Mouse (Mus musculus): ENCODE data around the gene Grem1. TPM values are rescaled to one million over a fixed set of nuclear protein-coding genes. Genes with fewer than 3 reads are reported as not detected.

Gene Grem1
- 3.1 and 3.8 TPM in 2 replicates for polyA plus RNA-seq (2016; fragmentation: Nextera tagmentation; extraction: Ambion mirVana)

- peak; percentile 70 for ATAC-seq (ENCODE audit: insufficient number of reproducible peaks, insufficient read depth, low FRiP score, low TSS enrichment, low read depth)
- peaks cover 21% of the 10 kb centered on the region; the same call in 1 of the 2 replicates for H3K4me1 ChIP-seq (replicated peaks)
- H3K27me3 ChIP-seq, result peaks cover 58% of the 10 kb centered on the region
- H3K4me2 ChIP-seq, result peak within 1 kb of the TSS; percentile 97
- H3K27ac ChIP-seq, result 0 out of 2 replicates have a peak within 1 kb of the TSS, but pooled peaks have one; percentile 17
- H3K36me3 ChIP-seq, result no peaks in the 10 kb centered on the region
- H3K4me3 ChIP-seq (replicated peaks), result peak within 1 kb of the TSS; percentile 59
- WGBS, result under 1% methylated on average over 64 of the region's 64 CpGs
- H3K9ac ChIP-seq (replicated peaks), result peak within 1 kb of the TSS; percentile 60
- H3K9me3 ChIP-seq, result no peaks in the 10 kb centered on the region
Observed at GRCm38 (mm10) chr2:113758311-113759161, at the start of gene Grem1. Gene Grem1 (minus strand): TSS chr2:113758646.

- Histone ChIP-seq H3K36me3 (no peaks in the 10 kb centered on the region), H3K4me1 (replicated peaks) (no peaks in the 10 kb centered on the region), H3K9me3 (no peaks in the 10 kb centered on the region), H3K4me2 (no peak overlapping the region), H3K27ac (no peak overlapping the region), H3K4me3 (replicated peaks) (no peak overlapping the region), H3K9ac (replicated peaks) (no peak overlapping the region), H3K27me3 (peaks cover 6% of the 10 kb centered on the region; the same call in 1 of the 2 replicates)
- 20% methylated on average over 9 of the region's 9 CpGs for WGBS
- ATAC-seq (ENCODE audit: insufficient number of reproducible peaks, insufficient read depth, low FRiP score, low TSS enrichment, low read depth), result no peak; the same call in 1 of the 2 replicates
Observed at GRCm38 (mm10) chr2:113807640-113808039, 49.2 kb upstream of the Grem1 start.

DNA sequence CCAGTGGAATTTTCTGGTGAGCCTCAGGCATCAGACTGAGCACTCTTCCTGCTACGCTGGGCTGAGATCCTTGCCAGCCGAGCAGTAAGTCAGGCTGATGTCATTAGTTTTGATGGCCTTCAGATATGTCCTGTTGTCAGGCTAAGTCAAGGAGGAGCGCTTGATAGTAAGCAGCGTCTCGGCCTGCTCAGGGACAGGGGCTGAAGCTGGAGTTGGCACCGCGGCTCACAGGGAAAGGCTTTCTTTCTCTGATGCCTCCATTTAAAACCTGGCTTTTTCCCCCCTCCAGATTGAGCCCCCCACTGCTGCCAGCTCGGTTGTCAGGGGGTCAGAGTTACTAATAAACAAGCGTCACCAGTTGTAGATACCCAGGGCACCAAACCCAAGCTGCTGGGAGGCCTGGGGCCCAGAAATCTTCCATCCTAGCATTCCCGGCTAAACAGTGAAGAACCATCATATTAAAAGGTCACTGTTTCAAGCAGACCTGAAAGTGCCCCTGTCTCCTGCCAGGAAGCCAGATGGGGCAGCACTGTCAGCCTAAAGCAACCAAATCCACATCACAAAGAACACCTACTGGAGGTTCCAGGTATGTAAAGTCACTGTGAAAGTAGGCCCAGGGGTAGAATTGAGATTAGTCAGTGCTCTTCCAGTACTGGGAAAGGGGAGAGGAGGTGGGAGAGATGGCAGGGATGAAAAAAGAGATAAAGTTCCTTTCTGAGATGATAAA is 48.6 kb upstream of the Grem1 start:
- Histone ChIP-seq H3K9ac (replicated peaks) (no peak overlapping the region), H3K27ac (no peak overlapping the region), H3K4me1 (replicated peaks) (no peaks in the 10 kb centered on the region), H3K9me3 (no peaks in the 10 kb centered on the region), H3K27me3 (peaks cover 6% of the 10 kb centered on the region; the same call in 1 of the 2 replicates), H3K36me3 (no peaks in the 10 kb centered on the region), H3K4me2 (no peak overlapping the region), H3K4me3 (replicated peaks) (no peak overlapping the region)
- 60% methylated on average over 10 of the region's 10 CpGs for WGBS
- ATAC-seq (ENCODE audit: insufficient number of reproducible peaks, insufficient read depth, low FRiP score, low TSS enrichment, low read depth), result no peak

DNA sequence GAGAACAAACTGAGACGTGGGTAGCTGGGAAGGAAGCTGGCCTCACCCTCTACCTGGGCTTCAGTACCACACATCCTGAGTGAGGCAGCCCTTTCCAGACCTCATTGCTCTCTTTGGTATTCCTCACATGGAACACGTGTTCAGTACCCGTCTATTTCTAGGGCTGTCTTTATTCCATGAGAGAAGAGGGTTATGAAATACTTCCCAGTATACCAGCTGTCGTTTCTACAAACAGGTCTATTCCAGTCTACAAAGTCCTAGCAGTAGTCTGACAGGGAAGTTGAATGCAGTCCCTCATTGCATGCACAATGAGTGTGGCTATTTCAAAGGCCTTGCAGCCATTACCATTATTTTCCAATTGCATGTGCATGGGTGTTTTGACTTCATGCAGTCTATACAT is 47.3 kb upstream of the Grem1 start:
- WGBS, result 93% methylated on average over 4 of the region's 4 CpGs
- no peak for ATAC-seq (ENCODE audit: insufficient number of reproducible peaks, insufficient read depth, low FRiP score, low TSS enrichment, low read depth)
- Histone ChIP-seq H3K4me2 (no peak overlapping the region), H3K4me1 (replicated peaks) (peaks cover 1% of the 10 kb centered on the region; the same call in 1 of the 2 replicates), H3K4me3 (replicated peaks) (no peak overlapping the region), H3K9ac (replicated peaks) (no peak overlapping the region), H3K36me3 (no peaks in the 10 kb centered on the region), H3K9me3 (no peaks in the 10 kb centered on the region), H3K27ac (no peak overlapping the region), H3K27me3 (peaks cover 6% of the 10 kb centered on the region; the same call in 1 of the 2 replicates)

- Histone ChIP-seq H3K27ac (no peak overlapping the region), H3K9me3 (no peaks in the 10 kb centered on the region), H3K4me3 (replicated peaks) (no peak overlapping the region), H3K27me3 (peaks cover 6% of the 10 kb centered on the region; the same call in 1 of the 2 replicates), H3K36me3 (no peaks in the 10 kb centered on the region), H3K4me2 (no peak overlapping the region), H3K9ac (replicated peaks) (no peak overlapping the region), H3K4me1 (replicated peaks) (peaks cover 4% of the 10 kb centered on the region; the same call in 1 of the 2 replicates)
- ATAC-seq (ENCODE audit: insufficient number of reproducible peaks, insufficient read depth, low FRiP score, low TSS enrichment, low read depth), result no peak
- 16% methylated on average over 1 of the region's 1 CpGs for WGBS
Observed at GRCm38 (mm10) chr2:113803753-113804152, 45.3 kb upstream of the Grem1 start.

DNA sequence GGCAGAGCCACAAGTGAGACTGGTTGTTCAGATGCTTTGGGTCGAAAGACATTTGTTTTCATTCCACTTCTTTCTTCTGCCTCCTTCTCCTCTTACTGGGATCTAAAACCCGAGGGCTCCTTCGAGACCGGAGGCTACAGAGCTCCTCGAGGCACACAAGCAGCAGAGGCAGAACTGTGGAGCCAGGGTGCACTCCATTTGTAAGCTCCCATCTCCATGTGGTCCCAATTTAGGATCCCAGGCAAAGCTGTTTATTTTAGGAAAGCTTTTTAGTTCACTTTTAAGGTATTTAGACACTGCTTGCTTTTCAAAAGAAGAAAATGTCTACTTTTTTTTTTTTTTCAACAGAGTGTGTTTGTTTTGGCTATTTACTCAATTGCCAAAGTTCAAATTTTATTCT is 42.4 kb upstream of the Grem1 start:
- Histone ChIP-seq H3K36me3 (no peaks in the 10 kb centered on the region), H3K9me3 (no peaks in the 10 kb centered on the region), H3K27me3 (peaks cover 3% of the 10 kb centered on the region; the same call in 1 of the 2 replicates), H3K9ac (replicated peaks) (no peak overlapping the region), H3K4me1 (replicated peaks) (peaks cover 4% of the 10 kb centered on the region; the same call in 1 of the 2 replicates), H3K27ac (no peak overlapping the region), H3K4me2 (no peak overlapping the region), H3K4me3 (replicated peaks) (no peak overlapping the region)
- ATAC-seq (ENCODE audit: insufficient number of reproducible peaks, insufficient read depth, low FRiP score, low TSS enrichment, low read depth), result no peak
- WGBS, result 36% methylated on average over 5 of the region's 5 CpGs

GRCm38 (mm10) chr2:113798605-113799004 is 40.2 kb upstream of the Grem1 start:
- Histone ChIP-seq H3K36me3 (no peaks in the 10 kb centered on the region), H3K9me3 (no peaks in the 10 kb centered on the region), H3K27me3 (no peaks in the 10 kb centered on the region), H3K9ac (replicated peaks) (no peak overlapping the region), H3K27ac (no peak overlapping the region), H3K4me2 (no peak overlapping the region), H3K4me3 (replicated peaks) (no peak overlapping the region), H3K4me1 (replicated peaks) (peaks cover 4% of the 10 kb centered on the region; the same call in 1 of the 2 replicates)
- no peak for ATAC-seq (ENCODE audit: insufficient number of reproducible peaks, insufficient read depth, low FRiP score, low TSS enrichment, low read depth)
- 59% methylated on average over 13 of the region's 13 CpGs for WGBS

GRCm38 (mm10) chr2:113795186-113795585 is 36.7 kb upstream of the Grem1 start:
- Histone ChIP-seq H3K4me2 (no peak overlapping the region), H3K27ac (no peak overlapping the region), H3K9me3 (no peaks in the 10 kb centered on the region), H3K9ac (replicated peaks) (no peak overlapping the region), H3K4me1 (replicated peaks) (no peaks in the 10 kb centered on the region), H3K4me3 (replicated peaks) (no peak overlapping the region), H3K36me3 (no peaks in the 10 kb centered on the region), H3K27me3 (no peaks in the 10 kb centered on the region)
- ATAC-seq (ENCODE audit: insufficient number of reproducible peaks, insufficient read depth, low FRiP score, low TSS enrichment, low read depth), result no peak
- 37% methylated on average over 4 of the region's 4 CpGs for WGBS

- WGBS, result 85% methylated on average over 3 of the region's 3 CpGs
- no peak for ATAC-seq (ENCODE audit: insufficient number of reproducible peaks, insufficient read depth, low FRiP score, low TSS enrichment, low read depth)
- H3K27ac ChIP-seq, result no peak overlapping the region
- no peaks in the 10 kb centered on the region for H3K27me3 ChIP-seq
- H3K4me3 ChIP-seq (replicated peaks), result no peak overlapping the region
- H3K4me1 ChIP-seq (replicated peaks), result no peaks in the 10 kb centered on the region
- no peaks in the 10 kb centered on the region for H3K36me3 ChIP-seq
- no peak overlapping the region for H3K4me2 ChIP-seq
- no peak overlapping the region for H3K9ac ChIP-seq (replicated peaks)
- H3K9me3 ChIP-seq, result no peaks in the 10 kb centered on the region
Observed at GRCm38 (mm10) chr2:113793521-113793920, 35.1 kb upstream of the Grem1 start.

DNA sequence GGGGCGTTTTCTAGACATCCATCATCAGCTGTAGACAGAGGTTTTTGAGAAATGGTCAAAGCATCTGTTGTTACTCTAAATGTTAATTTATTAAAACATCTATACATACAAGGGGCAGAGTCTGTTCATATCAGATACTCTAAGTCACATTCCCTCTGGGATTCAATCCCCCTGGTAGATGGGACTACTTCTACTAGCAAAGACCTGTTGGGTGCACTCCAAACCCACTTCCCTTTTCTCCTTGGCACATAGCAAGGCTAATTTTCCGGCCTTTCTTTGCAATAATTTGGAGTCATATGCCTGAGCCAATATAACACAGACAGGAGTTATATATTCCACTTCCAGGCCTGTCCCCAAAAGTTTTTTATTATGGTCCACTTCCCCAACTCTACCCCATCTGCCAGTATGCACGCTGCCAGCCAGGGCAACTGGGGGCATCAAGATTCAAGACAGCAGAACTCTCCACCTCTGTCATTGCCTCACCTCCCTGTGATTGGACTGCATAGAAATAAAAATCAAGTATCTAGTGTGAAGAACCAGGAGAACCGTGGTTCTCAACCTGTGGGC is 30.5 kb upstream of the Grem1 start:
- H3K9ac ChIP-seq (replicated peaks), result no peak overlapping the region
- H3K27me3 ChIP-seq, result no peaks in the 10 kb centered on the region
- no peak overlapping the region for H3K4me2 ChIP-seq
- H3K4me1 ChIP-seq (replicated peaks), result no peaks in the 10 kb centered on the region
- no peak overlapping the region for H3K4me3 ChIP-seq (replicated peaks)
- WGBS, result 85% methylated on average over 4 of the region's 4 CpGs
- H3K27ac ChIP-seq, result no peak overlapping the region
- no peaks in the 10 kb centered on the region for H3K36me3 ChIP-seq
- H3K9me3 ChIP-seq, result no peaks in the 10 kb centered on the region
- no peak for ATAC-seq (ENCODE audit: insufficient number of reproducible peaks, insufficient read depth, low FRiP score, low TSS enrichment, low read depth)

DNA sequence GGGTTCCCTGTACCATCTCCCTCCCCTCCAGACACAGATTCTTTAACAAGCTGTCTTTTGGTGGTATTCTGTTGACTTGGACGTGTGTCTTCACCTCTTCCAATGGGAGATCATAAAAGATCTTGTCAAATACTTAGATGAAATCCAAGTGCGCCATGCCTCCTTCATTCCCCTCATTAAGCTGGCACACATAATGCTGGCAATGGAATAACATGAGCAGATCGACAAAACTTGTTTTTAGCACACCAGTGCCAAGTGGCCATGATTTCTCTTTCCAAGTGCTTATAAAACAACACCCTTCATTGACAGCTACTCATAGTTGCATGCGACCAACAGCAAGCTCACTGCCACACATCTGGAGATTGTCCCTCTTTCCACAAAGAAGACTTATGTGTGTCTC is 29.4 kb upstream of the Grem1 start:
- Histone ChIP-seq H3K4me2 (no peak overlapping the region), H3K9me3 (no peaks in the 10 kb centered on the region), H3K27me3 (no peaks in the 10 kb centered on the region), H3K4me3 (replicated peaks) (no peak overlapping the region), H3K36me3 (no peaks in the 10 kb centered on the region), H3K27ac (no peak overlapping the region), H3K4me1 (replicated peaks) (no peaks in the 10 kb centered on the region), H3K9ac (replicated peaks) (no peak overlapping the region)
- no peak for ATAC-seq (ENCODE audit: insufficient number of reproducible peaks, insufficient read depth, low FRiP score, low TSS enrichment, low read depth)
- WGBS, result 91% methylated on average over 4 of the region's 4 CpGs

All from limb, embryonic 12.5 days (tissue).